Mouse (Mus musculus): ENCODE measurements at regions not wholly inside any gene's neighbourhood (a gene's known extent, or its start where the extent isn't known, plus 50 kb on each side); places are given as distances from the start of the nearest gene placed in this dataset.

- TF ChIP-seq CTCF (conservative IDR thresholded peaks at IDR 0.05; ENCODE audit: low read length): no peak
- TF ChIP-seq NANOG (IDR thresholded peaks at IDR 0.05; ENCODE audit: borderline replicate concordance, low read length): no peak
Observed at GRCm38 (mm10) chr14:24841715-24842496, 355.0 kb downstream of the Rps24 start.
